Mouse (Mus musculus) midbrain, embryonic 12.5 days (tissue): ENCODE measurements at regions not wholly inside any gene's neighbourhood (a gene's known extent, or its start where the extent isn't known, plus 50 kb on each side); places are given as distances from the start of the nearest gene placed in this dataset.

Experiments used
- ATAC-seq: fragments of 200-750 bp; cut with Nextera tagmentation; 2 replicates; pipeline ENCODE4 v1.8.0; 2017; ENCODE audit warnings: low read depth, moderate TSS enrichment, moderate library complexity; ENCODE audit not compliant: low FRiP score
- H3K27ac ChIP-seq: fragments of 300-500 bp; sonication (generic); replicated peaks from 2 replicates; pipeline ENCODE4 v1.5.1; 2016; ENCODE audit warnings: mild to moderate bottlenecking
- H3K27me3 ChIP-seq: fragments of 300-500 bp; sonication (generic); 2 replicates; pipeline ENCODE4 v1.6.1; 2016; ENCODE audit warnings: mild to moderate bottlenecking
- H3K36me3 ChIP-seq: fragments of 300-500 bp; sonication (generic); 2 replicates; pipeline ENCODE4 v1.6.1; 2016
- H3K4me1 ChIP-seq: fragments of 300-500 bp; sonication (generic); 2 replicates; pipeline ENCODE4 v1.6.1; 2016
- H3K4me2 ChIP-seq: fragments of 300-500 bp; sonication (generic); replicated peaks from 2 replicates; pipeline ENCODE4 v1.6.1; 2016; ENCODE audit warnings: mild to moderate bottlenecking, moderate library complexity
- H3K4me3 ChIP-seq: fragments of 300-500 bp; sonication (generic); 2 replicates; pipeline ENCODE4 v1.5.1; 2016; ENCODE audit warnings: mild to moderate bottlenecking
- H3K9ac ChIP-seq: fragments of 300-500 bp; sonication (generic); replicated peaks from 2 replicates; pipeline ENCODE4 v1.6.1; 2016; ENCODE audit warnings: mild to moderate bottlenecking, moderate library complexity
- H3K9me3 ChIP-seq: fragments of 300-500 bp; sonication (generic); 2 replicates; pipeline ENCODE4 v1.6.1; 2016; ENCODE audit warnings: mild to moderate bottlenecking
- WGBS: fragments of 180-500 bp; shearing (Covaris S2); methylation state at CpG from one replicate; pipeline ENCODE4 v1.1.7; 2016; 5-methylcytosine and 5-hydroxymethylcytosine counted together

- Histone ChIP-seq H3K36me3 (no peaks in the 10 kb centered on the region), H3K27me3 (no peaks in the 10 kb centered on the region), H3K4me1 (no peaks in the 10 kb centered on the region), H3K4me2 (no peak overlapping the region), H3K9ac (no peak overlapping the region), H3K9me3 (no peaks in the 10 kb centered on the region), H3K4me3 (no peak overlapping the region), H3K27ac (no peak overlapping the region)
- ATAC-seq: no peak
Observed at GRCm38 (mm10) chr11:24925135-24925534, 847.3 kb downstream of the Bcl11a start.

GRCm38 (mm10) chr11:24943646-24944045 lies 865.8 kb downstream of the Bcl11a start:
- no peaks in the 10 kb centered on the region for H3K4me1 ChIP-seq
- H3K27ac ChIP-seq: no peak overlapping the region
- H3K36me3 ChIP-seq: no peaks in the 10 kb centered on the region
- no peaks in the 10 kb centered on the region for H3K27me3 ChIP-seq
- H3K9ac ChIP-seq: no peak overlapping the region
- H3K4me3 ChIP-seq: no peak overlapping the region
- no peak overlapping the region for H3K4me2 ChIP-seq
- H3K9me3 ChIP-seq: no peaks in the 10 kb centered on the region
- ATAC-seq: no peak

- ATAC-seq: no peak
Observed at GRCm38 (mm10) chr11:24951161-24951560, 873.3 kb downstream of the Bcl11a start.

DNA sequence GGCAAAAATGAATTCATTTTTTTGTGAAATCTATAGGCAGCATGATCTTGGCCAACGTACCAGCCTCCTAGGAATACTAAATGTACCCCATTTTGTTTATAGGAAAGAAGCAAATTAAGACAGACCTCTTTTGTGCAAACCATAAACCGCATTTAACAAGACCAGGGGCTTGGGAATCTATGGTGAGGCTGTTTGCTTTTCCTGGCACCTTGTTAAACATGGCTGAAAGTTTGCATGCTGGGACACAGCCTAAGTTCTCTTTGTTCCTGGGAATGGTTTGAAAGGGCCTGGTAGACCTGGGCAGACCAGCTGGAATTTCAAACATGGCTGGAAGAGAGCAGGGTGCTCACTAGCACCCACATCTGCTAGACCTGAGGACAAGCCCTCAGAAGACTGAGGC lies 894.5 kb downstream of the Bcl11a start:
- no peak overlapping the region for H3K27ac ChIP-seq
- no peaks in the 10 kb centered on the region for H3K27me3 ChIP-seq
- ATAC-seq: no peak
- H3K9ac ChIP-seq: no peak overlapping the region
- no peaks in the 10 kb centered on the region for H3K4me1 ChIP-seq
- H3K36me3 ChIP-seq: no peaks in the 10 kb centered on the region
- no peak overlapping the region for H3K4me3 ChIP-seq
- WGBS: 78% methylated on average over 2 of the region's 2 CpGs
- H3K4me2 ChIP-seq: no peak overlapping the region
- no peaks in the 10 kb centered on the region for H3K9me3 ChIP-seq

More at GRCm38 (mm10) chr11:24951161-24951560, 873.3 kb downstream of the Bcl11a start:
- H3K9me3 ChIP-seq: no peaks in the 10 kb centered on the region; the same call in 1 of the 2 replicates
- no peak overlapping the region for H3K9ac ChIP-seq
- H3K4me3 ChIP-seq: no peak overlapping the region
- no peaks in the 10 kb centered on the region for H3K27me3 ChIP-seq
- H3K4me1 ChIP-seq: no peaks in the 10 kb centered on the region
- no peak overlapping the region for H3K4me2 ChIP-seq
- no peaks in the 10 kb centered on the region for H3K36me3 ChIP-seq
- 56% methylated on average over 1 of the region's 1 CpGs for WGBS
- no peak overlapping the region for H3K27ac ChIP-seq

GRCm38 (mm10) chr11:24980193-24980665 lies 902.4 kb downstream of the Bcl11a start:
- Histone ChIP-seq H3K4me2 (no peak overlapping the region), H3K9ac (no peak overlapping the region), H3K4me3 (no peak overlapping the region), H3K4me1 (no peaks in the 10 kb centered on the region; the same call in 1 of the 2 replicates), H3K9me3 (no peaks in the 10 kb centered on the region), H3K27me3 (no peaks in the 10 kb centered on the region), H3K27ac (no peak overlapping the region), H3K36me3 (no peaks in the 10 kb centered on the region)
- ATAC-seq: no peak
- WGBS: 78% methylated on average over 9 of the region's 9 CpGs

DNA sequence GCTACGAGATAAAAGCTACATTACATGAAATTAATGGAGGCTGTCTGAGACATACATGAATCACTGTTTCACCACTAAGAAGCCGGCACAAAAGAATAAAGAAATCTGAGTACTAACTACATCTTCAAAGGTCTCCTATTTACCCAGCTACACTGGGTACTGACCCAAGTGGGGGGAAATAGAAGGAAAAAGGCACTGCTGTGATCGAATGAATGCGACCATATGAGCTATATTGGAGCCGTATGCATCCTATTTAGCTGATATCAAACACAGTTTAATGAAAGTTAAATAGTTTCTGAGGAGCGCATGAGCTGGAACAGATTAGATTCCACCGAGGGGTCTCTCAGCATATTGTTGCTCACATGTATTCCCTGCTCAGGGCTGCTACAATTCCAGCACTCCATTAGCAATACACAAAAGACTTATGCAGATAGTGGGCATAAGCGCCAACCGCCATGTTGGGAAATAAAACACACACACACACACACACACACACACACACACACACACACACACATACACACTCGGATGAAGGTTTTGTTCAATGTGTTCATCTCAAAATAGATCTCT lies 905.3 kb downstream of the Bcl11a start:
- no peak overlapping the region for H3K4me3 ChIP-seq
- H3K27ac ChIP-seq: peak overlapping the region; percentile 11; the same call in 1 of the 2 replicates
- H3K9me3 ChIP-seq: no peaks in the 10 kb centered on the region
- no peaks in the 10 kb centered on the region; the same call in 1 of the 2 replicates for H3K4me1 ChIP-seq
- no peak overlapping the region for H3K9ac ChIP-seq
- H3K27me3 ChIP-seq: no peaks in the 10 kb centered on the region
- H3K4me2 ChIP-seq: no peak overlapping the region
- WGBS: 57% methylated on average over 10 of the region's 10 CpGs
- H3K36me3 ChIP-seq: no peaks in the 10 kb centered on the region
- 0 out of 2 replicates have a peak, but pooled peaks have one; percentile 30 for ATAC-seq

DNA sequence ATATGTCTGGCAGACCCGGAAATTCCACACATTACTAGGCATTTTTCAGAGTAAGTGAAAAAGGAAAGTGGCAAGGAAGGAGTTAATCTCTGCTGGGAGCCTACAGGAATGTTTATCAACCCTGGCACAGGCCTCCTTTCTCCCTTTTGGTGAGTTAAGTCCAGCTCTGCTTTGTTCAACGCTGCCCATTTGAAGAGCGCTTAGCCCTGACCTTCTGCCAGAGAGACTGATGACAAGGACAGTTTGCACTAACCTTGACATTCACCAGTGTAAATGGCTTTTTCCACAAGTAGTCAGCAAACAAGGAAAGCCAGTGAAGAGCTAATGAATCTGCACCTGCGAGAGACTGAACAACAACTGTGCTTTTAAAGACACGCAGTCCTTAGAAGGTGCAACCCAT lies 927.6 kb downstream of the Bcl11a start:
- ATAC-seq: no peak
- no peaks in the 10 kb centered on the region for H3K9me3 ChIP-seq
- H3K36me3 ChIP-seq: no peaks in the 10 kb centered on the region
- H3K9ac ChIP-seq: no peak overlapping the region
- no peak overlapping the region for H3K4me3 ChIP-seq
- 27% methylated on average over 5 of the region's 5 CpGs for WGBS
- H3K4me2 ChIP-seq: no peak overlapping the region
- no peak overlapping the region for H3K27ac ChIP-seq
- peaks cover 9% of the 10 kb centered on the region for H3K4me1 ChIP-seq
- no peaks in the 10 kb centered on the region for H3K27me3 ChIP-seq

- H3K9ac ChIP-seq: no peak overlapping the region
- no peak for ATAC-seq
- no peaks in the 10 kb centered on the region for H3K27me3 ChIP-seq
- H3K4me3 ChIP-seq: no peak overlapping the region
- H3K36me3 ChIP-seq: no peaks in the 10 kb centered on the region
- H3K4me2 ChIP-seq: no peak overlapping the region
- H3K9me3 ChIP-seq: no peaks in the 10 kb centered on the region
- WGBS: 80% methylated on average over 4 of the region's 4 CpGs
- no peak overlapping the region for H3K27ac ChIP-seq
- H3K4me1 ChIP-seq: no peaks in the 10 kb centered on the region
Observed at GRCm38 (mm10) chr11:25026786-25027185, 948.9 kb downstream of the Bcl11a start.

DNA sequence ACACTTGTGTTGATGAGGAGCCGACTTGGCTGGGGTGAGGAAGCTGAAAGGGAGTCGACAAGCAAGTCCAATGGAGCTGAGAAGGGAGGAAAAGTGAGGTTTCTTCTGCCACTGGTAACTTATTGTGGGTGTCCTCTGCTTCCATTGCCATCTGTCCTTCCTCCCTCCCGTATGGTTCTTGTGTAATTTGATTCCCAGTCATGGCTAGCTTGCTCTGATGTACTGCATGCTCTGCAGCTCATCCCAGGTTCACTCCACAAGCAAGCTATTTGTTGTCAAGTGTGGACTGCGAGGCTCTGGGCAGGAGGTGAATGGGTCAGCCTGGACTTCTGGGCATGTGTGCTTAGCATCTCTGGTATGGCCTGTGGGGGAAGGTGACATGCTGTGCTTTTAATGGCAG lies 963.1 kb downstream of the Bcl11a start:
- WGBS: 46% methylated on average over 4 of the region's 4 CpGs
- Histone ChIP-seq H3K9me3 (no peaks in the 10 kb centered on the region), H3K4me2 (no peak overlapping the region), H3K36me3 (no peaks in the 10 kb centered on the region), H3K4me1 (peaks cover 7% of the 10 kb centered on the region), H3K27me3 (no peaks in the 10 kb centered on the region), H3K27ac (no peak overlapping the region), H3K9ac (no peak overlapping the region), H3K4me3 (no peak overlapping the region)
- ATAC-seq: no peak

DNA sequence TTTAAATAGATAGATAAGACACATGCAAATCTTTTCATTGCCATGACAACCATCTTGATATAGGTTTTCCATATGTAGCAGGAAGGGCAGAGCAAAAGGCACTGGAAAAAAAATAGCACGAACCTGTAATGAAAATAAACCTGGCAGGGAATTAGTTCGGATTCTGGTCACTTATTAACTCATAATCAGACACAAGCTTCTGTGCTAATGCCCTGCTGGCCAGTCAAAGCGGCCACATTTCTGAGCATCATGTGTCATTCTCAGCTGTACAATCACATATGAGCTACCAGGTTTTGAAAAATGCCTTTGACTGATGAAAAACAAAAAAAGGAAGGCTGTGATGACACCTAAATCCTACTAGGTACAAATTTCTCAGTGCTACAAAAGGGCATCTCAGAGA lies 964.9 kb downstream of the Bcl11a start:
- 82% methylated on average over 3 of the region's 3 CpGs for WGBS
- peaks cover 7% of the 10 kb centered on the region for H3K4me1 ChIP-seq
- no peaks in the 10 kb centered on the region for H3K36me3 ChIP-seq
- no peak overlapping the region for H3K4me2 ChIP-seq
- H3K27ac ChIP-seq: no peak overlapping the region
- no peak for ATAC-seq
- H3K27me3 ChIP-seq: no peaks in the 10 kb centered on the region
- H3K9me3 ChIP-seq: no peaks in the 10 kb centered on the region
- H3K4me3 ChIP-seq: no peak overlapping the region
- H3K9ac ChIP-seq: no peak overlapping the region

DNA sequence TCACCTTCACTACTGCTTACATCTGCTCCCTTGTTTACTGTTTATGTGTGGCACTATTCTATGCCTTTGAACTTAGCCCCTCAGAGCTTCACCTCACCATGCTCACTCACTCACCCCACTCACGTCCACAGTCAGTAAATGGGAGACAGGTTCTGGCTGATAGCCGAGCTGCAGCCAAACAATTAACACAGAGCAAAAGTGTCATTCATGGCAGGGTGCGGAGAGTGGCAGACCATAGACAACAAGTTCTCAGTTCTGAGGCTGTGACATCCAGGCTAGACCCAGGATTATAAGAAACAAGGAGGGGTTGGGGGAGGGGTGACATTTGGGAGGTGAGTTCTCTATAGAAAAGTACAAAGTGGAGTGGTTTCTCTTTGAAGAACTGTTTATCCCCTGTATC lies 967.5 kb downstream of the Bcl11a start:
- Histone ChIP-seq H3K36me3 (no peaks in the 10 kb centered on the region), H3K27me3 (no peaks in the 10 kb centered on the region), H3K9me3 (no peaks in the 10 kb centered on the region), H3K4me3 (no peak overlapping the region), H3K4me2 (no peak overlapping the region), H3K4me1 (peaks cover 7% of the 10 kb centered on the region), H3K9ac (no peak overlapping the region), H3K27ac (no peak overlapping the region)
- 42% methylated on average over 3 of the region's 3 CpGs for WGBS
- ATAC-seq: peak; percentile 53; the same call in 1 of the 2 replicates

DNA sequence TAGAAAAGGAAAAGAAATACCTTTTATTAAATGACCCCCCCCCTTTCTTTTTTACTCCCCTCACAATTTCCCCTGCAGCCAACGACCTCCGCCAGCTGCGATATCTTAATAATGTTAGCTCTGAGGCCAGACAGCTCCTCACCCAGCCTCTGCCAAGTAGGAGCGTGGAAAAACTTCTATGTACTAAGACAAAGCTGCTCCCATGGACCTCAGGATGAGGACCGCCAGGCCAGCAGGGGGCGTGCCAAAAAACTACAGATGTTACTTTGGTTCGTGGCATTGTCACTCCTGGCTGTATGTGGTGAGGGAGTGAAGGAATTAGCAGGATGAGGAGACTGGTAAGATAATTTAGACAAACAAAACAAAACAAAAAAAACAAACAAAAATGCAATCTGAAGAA lies 968.1 kb downstream of the Bcl11a start:
- no peak overlapping the region for H3K4me3 ChIP-seq
- ATAC-seq: peak; percentile 39; the same call in 1 of the 2 replicates
- no peak overlapping the region for H3K9ac ChIP-seq
- no peaks in the 10 kb centered on the region for H3K9me3 ChIP-seq
- no peak overlapping the region for H3K27ac ChIP-seq
- H3K27me3 ChIP-seq: no peaks in the 10 kb centered on the region
- WGBS: 64% methylated on average over 7 of the region's 7 CpGs
- H3K4me1 ChIP-seq: peaks cover 7% of the 10 kb centered on the region
- H3K4me2 ChIP-seq: no peak overlapping the region
- H3K36me3 ChIP-seq: no peaks in the 10 kb centered on the region

DNA sequence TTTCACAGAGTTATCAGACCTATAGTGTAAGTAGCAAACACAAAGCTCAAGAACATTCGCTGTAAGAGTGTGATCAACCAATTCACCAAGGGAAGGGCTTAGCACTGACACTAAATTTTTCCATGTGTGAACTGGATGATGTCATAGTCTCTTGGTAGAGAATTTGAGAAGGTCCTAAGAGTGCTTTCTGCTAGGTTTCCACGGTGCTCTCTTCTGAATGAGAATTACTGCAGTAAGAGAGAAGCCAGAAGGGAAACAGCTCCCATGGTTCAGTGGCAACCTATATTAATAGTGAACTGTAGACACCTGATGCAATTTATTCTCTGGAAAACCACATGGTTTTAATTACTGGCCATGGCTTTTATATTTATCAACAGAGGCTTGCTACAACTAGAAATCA lies 977.8 kb downstream of the Bcl11a start:
- no peaks in the 10 kb centered on the region for H3K36me3 ChIP-seq
- no peak overlapping the region for H3K4me2 ChIP-seq
- H3K27me3 ChIP-seq: no peaks in the 10 kb centered on the region
- 80% methylated on average over 2 of the region's 2 CpGs for WGBS
- H3K9ac ChIP-seq: no peak overlapping the region
- 0 out of 2 replicates have a peak, but pooled peaks cover 3% of the 10 kb centered on the region for H3K9me3 ChIP-seq
- no peak overlapping the region for H3K4me3 ChIP-seq
- ATAC-seq: no peak
- peaks cover 10% of the 10 kb centered on the region; the same call in 1 of the 2 replicates for H3K4me1 ChIP-seq
- no peak overlapping the region for H3K27ac ChIP-seq
